ENCODE assay signal across 9 mouse cellular contexts in the genomic region with DNA sequence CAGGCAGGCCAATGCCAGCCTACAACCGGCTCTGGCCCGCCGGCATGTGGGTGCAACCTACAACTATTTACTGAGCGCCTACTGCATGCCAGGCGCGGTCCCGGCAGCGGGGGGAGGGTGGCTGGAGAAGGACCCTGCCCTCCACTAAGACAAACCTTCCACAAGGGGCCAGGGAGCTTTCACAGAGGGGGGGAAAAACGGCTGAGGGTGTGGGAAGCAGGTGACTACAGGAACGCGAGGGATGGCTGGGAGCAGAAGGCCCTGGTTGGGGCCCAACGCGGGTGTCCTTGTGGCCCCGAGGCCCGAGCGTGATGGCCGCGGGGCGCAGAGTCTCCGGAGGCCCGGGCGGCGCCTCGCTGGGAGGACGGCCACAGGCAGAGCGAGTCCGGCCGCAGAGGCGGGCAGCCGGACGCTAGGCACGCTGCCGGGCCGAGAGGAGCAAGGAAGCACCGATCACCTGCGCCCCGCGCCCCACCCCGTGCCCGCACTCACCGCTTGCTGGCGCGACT. TPM values are rescaled to one million over a fixed set of nuclear protein-coding genes. Genes with fewer than 3 reads are reported as not detected.
DNase-seq lines count a peak whose midpoint lies in the region; ATAC-seq and TF ChIP-seq lines count a peak whose summit lies in the region.
"Had no signal": no experiment of that assay in that cellular context is flagged by ENCODE, and none has a peak within 500 bp of the region (broad histone marks: within the 10 kb centered on the region; RNA-seq: fewer than 3 reads in every experiment).

No protein-coding gene starts in this region.

- H3K27me3 ChIP-seq in heart, embryonic 15.5 days = no peaks in the 10 kb centered on the region
- H3K27me3 ChIP-seq in small intestine, adult 2 months (ENCODE audit: control insufficient read depth, insufficient read depth, low read length) = no peaks in the 10 kb centered on the region

- H3K36me3 ChIP-seq in heart, embryonic 15.5 days = peaks cover 21% of the 10 kb centered on the region
- H3K36me3 ChIP-seq in small intestine, adult 2 months (ENCODE audit: control insufficient read depth, insufficient read depth, low read length) = peaks cover 28% of the 10 kb centered on the region

- H3K9ac ChIP-seq in heart, embryonic 15.5 days = peak overlapping the region; percentile 92

- H3K27ac ChIP-seq in heart, embryonic 15.5 days = peak overlapping the region; percentile 88
- peak overlapping the region; percentile 66 for H3K27ac ChIP-seq in small intestine, adult 2 months (ENCODE audit: insufficient read depth, low read depth, low read length)

- peak overlapping the region; percentile 90 for H3K4me2 ChIP-seq in heart, embryonic 15.5 days

- TF ChIP-seq CTCF in small intestine, adult 2 months (IDR thresholded peaks at IDR 0.05; ENCODE audit: extremely low read depth, insufficient read length, insufficient replicate concordance, low read depth, low read length) = no peak

- WGBS in heart, embryonic 15.5 days = under 1% methylated on average over 43 of the region's 43 CpGs
- under 1% methylated on average over 43 of the region's 43 CpGs for WGBS in small intestine, adult 2 months

- no peak for TF ChIP-seq POLR2A in small intestine, adult 2 months (IDR thresholded peaks at IDR 0.05; ENCODE audit: low read depth, low read length)

- peak; percentile 45 for ATAC-seq in heart, embryonic 15.5 days (replicated peaks; ENCODE audit: insufficient number of reproducible peaks, insufficient read depth, low FRiP score, low read depth)

- peak; percentile 46 for DNase-seq in adrenal gland, adult 8-10 months
- no peak for DNase-seq in adrenal gland, adult 2 months
- DNase-seq in 3T3-L1 (ENCODE audit: low read depth, low spot score) = peak; percentile 29
- DNase-seq in cerebellum, postnatal 10 days = peak; percentile 66 to 67
- peak; percentile 49 to 69 for DNase-seq in kidney, postnatal 36 days
- peak; percentile 56 to 67 for DNase-seq in lung, postnatal 4 days

- H3K4me1 ChIP-seq in heart, embryonic 15.5 days (replicated peaks) = peaks cover 26% of the 10 kb centered on the region
- H3K4me1 ChIP-seq in small intestine, adult 2 months (ENCODE audit: control insufficient read depth, insufficient read depth, insufficient read length, low read length) = peaks cover 17% of the 10 kb centered on the region

- peak overlapping the region; percentile 95 for H3K4me3 ChIP-seq in heart, embryonic 15.5 days
- peak overlapping the region; percentile 96 for H3K4me3 ChIP-seq in small intestine, adult 2 months (ENCODE audit: low read depth, low read length)

- no peaks in the 10 kb centered on the region for H3K9me3 ChIP-seq in heart, embryonic 15.5 days (replicated peaks)

RNA-seq across cellular contexts. Expression of gene Hras, which starts 0.4 kb away (rescaled TPM):
- 100 to 1,000 TPM in 1 of 4 experiments, 10 to 100 TPM in 3; 80.0 to 105 (median 92.6) TPM for total RNA-seq in adrenal gland, adult 8-10 months (2022)
- total RNA-seq in adrenal gland, adult 2 months (2021) = 10 to 100 TPM; 65.5 to 99.1 TPM
- 41.8 and 47.1 TPM in 2 replicates for polyA plus RNA-seq in adrenal gland, adult 2 months (2012; rRNA removed)
- polyA plus RNA-seq in heart, embryonic 15.5 days (2015; fragmentation: Nextera tagmentation; extraction: Ambion mirVana) = 74.4 and 92.5 TPM in 2 replicates
- polyA plus RNA-seq in small intestine, adult 2 months (2012; rRNA removed) = 49.1 and 67.1 TPM in 2 replicates

RNA-seq across cellular contexts. Expression of gene Lrrc56, which starts 0.6 kb away (rescaled TPM):
- total RNA-seq in adrenal gland, adult 8-10 months (2022) = 10 to 100 TPM in 1 of 4 experiments, 1 to 10 TPM in 3; 6.6 to 12.1 (median 8.4) TPM
- 1 to 10 TPM; 6.3 to 8.0 TPM for total RNA-seq in adrenal gland, adult 2 months (2021)
- 8.0 and 8.7 TPM in 2 replicates for polyA plus RNA-seq in adrenal gland, adult 2 months (2012; rRNA removed)
- 2.7 and 4.0 TPM in 2 replicates for polyA plus RNA-seq in heart, embryonic 15.5 days (2015; fragmentation: Nextera tagmentation; extraction: Ambion mirVana)
- polyA plus RNA-seq in small intestine, adult 2 months (2012; rRNA removed) = 4.0 and 7.4 TPM in 2 replicates

RNA-seq across cellular contexts. Expression of gene Lmntd2, which starts 20.5 kb away (rescaled TPM):
- total RNA-seq in adrenal gland, adult 8-10 months (2022) = under 1 TPM; 0.12 to 0.94 (median 0.66) TPM
- total RNA-seq in adrenal gland, adult 2 months (2021) = under 1 TPM; 0.17 TPM
- 0.81 and 1.2 TPM in 2 replicates for polyA plus RNA-seq in adrenal gland, adult 2 months (2012; rRNA removed)
- polyA plus RNA-seq in heart, embryonic 15.5 days (2015; fragmentation: Nextera tagmentation; extraction: Ambion mirVana) = 0.23 and 0.58 TPM in 2 replicates
- 4.9 and 8.1 TPM in 2 replicates for polyA plus RNA-seq in small intestine, adult 2 months (2012; rRNA removed)
- total RNA-seq: gastrocnemius, postnatal 4 days had no signal

RNA-seq across cellular contexts. Expression of gene Rnh1, which starts 20.7 kb away (rescaled TPM):
- 100 to 1,000 TPM; 339 to 382 (median 360) TPM for total RNA-seq in adrenal gland, adult 8-10 months (2022)
- 100 to 1,000 TPM; 301 to 302 TPM for total RNA-seq in adrenal gland, adult 2 months (2021)
- polyA plus RNA-seq in adrenal gland, adult 2 months (2012; rRNA removed) = 214 and 394 TPM in 2 replicates
- polyA plus RNA-seq in heart, embryonic 15.5 days (2015; fragmentation: Nextera tagmentation; extraction: Ambion mirVana) = 86.6 and 111 TPM in 2 replicates
- 113 and 162 TPM in 2 replicates for polyA plus RNA-seq in small intestine, adult 2 months (2012; rRNA removed)

RNA-seq across cellular contexts. Expression of gene Rassf7, which starts 22.3 kb away (rescaled TPM):
- 1 to 10 TPM; 5.6 to 7.7 (median 6.3) TPM for total RNA-seq in adrenal gland, adult 8-10 months (2022)
- total RNA-seq in adrenal gland, adult 2 months (2021) = 1 to 10 TPM; 2.0 to 6.0 TPM
- 14.1 and 18.1 TPM in 2 replicates for polyA plus RNA-seq in adrenal gland, adult 2 months (2012; rRNA removed)
- polyA plus RNA-seq in heart, embryonic 15.5 days (2015; fragmentation: Nextera tagmentation; extraction: Ambion mirVana) = 11.4 and 18.4 TPM in 2 replicates
- polyA plus RNA-seq in small intestine, adult 2 months (2012; rRNA removed) = 115 and 258 TPM in 2 replicates
